Mouse (Mus musculus) neural tube, embryonic 14.5 days (tissue): ENCODE measurements at regions not wholly inside any gene's neighbourhood (a gene's known extent, or its start where the extent isn't known, plus 50 kb on each side); places are given as distances from the start of the nearest gene placed in this dataset.

Source experiments
- ATAC-seq: fragments of 200-750 bp; cut with Nextera tagmentation; 2 replicates; pipeline ENCODE4 v1.8.0; 2017; ENCODE audit warnings: low read depth, mild to moderate bottlenecking, moderate TSS enrichment, moderate library complexity
- H3K27ac ChIP-seq: fragments of 300-500 bp; sonication (generic); 2 replicates; pipeline ENCODE4 v1.5.1; 2014; ENCODE audit warnings: low read depth, mild to moderate bottlenecking, control low read depth, low read length, moderate library complexity, mixed read lengths
- H3K27me3 ChIP-seq: fragments of 300-500 bp; sonication (generic); 2 replicates; pipeline ENCODE4 v1.6.1; 2014; ENCODE audit warnings: low read length; ENCODE audit not compliant: control insufficient read depth, insufficient read depth
- H3K36me3 ChIP-seq: fragments of 300-500 bp; sonication (generic); 2 replicates; pipeline ENCODE4 v1.6.1; 2014; ENCODE audit warnings: low read length, mixed read lengths; ENCODE audit not compliant: control insufficient read depth, insufficient read depth
- H3K4me1 ChIP-seq: fragments of 300-500 bp; sonication (generic); 2 replicates; pipeline ENCODE4 v1.6.1; 2014; ENCODE audit warnings: low read length; ENCODE audit not compliant: control insufficient read depth, insufficient read depth
- H3K4me2 ChIP-seq: fragments of 300-500 bp; sonication (generic); 2 replicates; pipeline ENCODE4 v1.6.1; 2014; ENCODE audit warnings: mild to moderate bottlenecking, low read depth, low read length, control low read depth
- H3K4me3 ChIP-seq: fragments of 300-500 bp; sonication (generic); 2 replicates; pipeline ENCODE4 v1.5.1; 2014; ENCODE audit warnings: low read depth, low read length, control low read depth, mixed read lengths
- H3K9ac ChIP-seq: fragments of 300-500 bp; sonication (generic); replicated peaks from 2 replicates; pipeline ENCODE4 v1.6.1; 2014; ENCODE audit warnings: low read depth, mild to moderate bottlenecking, control low read depth, low read length, mixed read lengths
- H3K9me3 ChIP-seq: fragments of 300-500 bp; sonication (generic); 2 replicates; pipeline ENCODE4 v1.6.1; 2016; ENCODE audit warnings: low read length; ENCODE audit not compliant: control insufficient read depth
- WGBS: fragments of 180-500 bp; shearing (Covaris S2); extraction: QIAGEN DNeasy Blood & Tissue Kit; methylation state at CpG from one replicate; pipeline ENCODE4 v1.1.7; 2014; 5-methylcytosine and 5-hydroxymethylcytosine counted together

DNA sequence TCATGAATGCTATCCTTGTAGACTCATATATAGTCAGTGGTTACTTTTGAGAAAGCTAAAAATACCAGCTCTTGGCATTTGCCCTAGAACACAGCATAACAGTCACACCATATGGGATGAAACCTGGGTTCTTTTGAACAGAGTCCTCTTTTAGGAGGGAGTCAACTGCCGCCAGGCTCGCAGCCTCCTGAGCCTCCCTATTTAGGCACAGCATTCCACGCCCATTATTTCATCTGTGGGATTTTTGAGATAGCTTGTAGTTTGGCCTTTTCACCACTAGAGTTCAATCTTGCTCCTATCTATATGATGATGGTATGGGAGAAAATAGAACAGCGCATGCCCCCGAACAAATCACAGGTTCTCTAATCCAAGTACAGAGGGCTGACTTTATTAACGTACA lies 100.4 kb downstream of the Kbtbd8 start:
- no peaks in the 10 kb centered on the region for H3K36me3 ChIP-seq
- no peak for ATAC-seq
- H3K4me3 ChIP-seq: no peak overlapping the region
- no peaks in the 10 kb centered on the region for H3K9me3 ChIP-seq
- H3K4me1 ChIP-seq: no peaks in the 10 kb centered on the region
- no peaks in the 10 kb centered on the region for H3K27me3 ChIP-seq
- H3K27ac ChIP-seq: no peak overlapping the region
- no peak overlapping the region for H3K4me2 ChIP-seq
- H3K9ac ChIP-seq: no peak overlapping the region
- WGBS: 44% methylated on average over 6 of the region's 6 CpGs

DNA sequence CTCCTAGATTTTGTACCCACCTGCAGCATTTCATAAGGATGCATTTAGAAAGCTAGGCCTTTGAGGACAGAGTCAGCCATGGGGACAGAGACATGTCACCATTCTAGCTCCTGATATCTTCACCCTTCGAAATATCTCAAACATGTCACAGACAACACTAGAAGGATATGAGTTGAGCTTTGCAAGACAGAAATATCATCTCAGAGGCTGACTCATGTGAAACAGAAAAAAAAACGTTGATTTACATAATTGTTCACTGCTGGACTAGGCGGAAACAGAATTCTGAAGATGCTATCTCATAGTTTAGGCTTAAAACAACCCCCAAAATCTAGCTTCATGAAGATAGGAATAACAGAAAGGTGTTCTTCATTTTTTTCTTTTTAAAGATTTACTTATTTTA lies 101.8 kb downstream of the Kbtbd8 start:
- ATAC-seq: no peak

DNA sequence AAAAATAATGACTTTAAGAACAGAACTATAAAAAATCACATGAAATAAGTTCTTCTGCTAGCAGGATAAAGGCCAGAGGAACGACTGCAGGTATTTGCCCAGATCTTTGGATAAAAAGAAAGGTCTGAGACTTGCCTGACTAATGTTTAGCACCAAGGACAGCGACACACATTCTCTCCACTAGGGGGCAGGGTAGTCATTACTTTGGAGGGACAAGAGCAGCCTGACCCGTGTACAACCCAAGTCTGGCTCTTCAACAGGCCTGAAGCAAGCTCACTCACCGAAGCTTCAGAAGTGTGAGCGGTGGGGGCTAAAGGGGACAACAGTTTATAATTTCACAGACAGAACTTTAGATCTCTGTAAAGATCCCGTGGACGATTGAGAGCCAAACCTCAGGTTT lies 98.4 kb upstream of the Gm10234 start:
- Histone ChIP-seq H3K4me2 (no peak overlapping the region), H3K36me3 (no peaks in the 10 kb centered on the region), H3K9me3 (no peaks in the 10 kb centered on the region), H3K27ac (no peak overlapping the region), H3K9ac (no peak overlapping the region), H3K4me1 (no peaks in the 10 kb centered on the region), H3K4me3 (no peak overlapping the region), H3K27me3 (no peaks in the 10 kb centered on the region)
- WGBS: 25% methylated on average over 7 of the region's 7 CpGs
- no peak for ATAC-seq

More for the DNA sequence above, 101.8 kb downstream of the Kbtbd8 start:
- 72% methylated on average over 3 of the region's 3 CpGs for WGBS
- Histone ChIP-seq H3K4me2 (no peak overlapping the region), H3K4me1 (no peaks in the 10 kb centered on the region), H3K36me3 (no peaks in the 10 kb centered on the region), H3K27me3 (no peaks in the 10 kb centered on the region), H3K27ac (no peak overlapping the region), H3K9ac (no peak overlapping the region), H3K4me3 (no peak overlapping the region), H3K9me3 (no peaks in the 10 kb centered on the region)

DNA sequence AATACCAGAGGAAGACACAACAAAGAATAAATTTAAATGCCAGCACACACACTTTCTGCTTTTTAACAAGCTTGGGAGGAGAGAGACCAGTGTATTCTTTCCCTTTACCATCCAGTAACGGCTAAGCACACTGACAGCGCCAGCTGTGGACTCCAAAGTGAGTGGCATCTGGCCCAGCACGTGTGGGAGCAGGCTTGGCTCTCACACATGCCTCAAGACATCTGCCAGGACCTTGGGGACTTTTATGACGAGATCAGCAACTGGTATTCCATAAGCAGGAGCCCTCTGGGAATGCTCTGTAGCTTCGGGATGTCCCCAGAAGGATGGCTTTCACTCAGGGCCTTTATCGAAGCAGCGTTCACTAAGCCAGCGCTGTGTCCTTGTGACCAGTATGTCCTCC lies 92.0 kb upstream of the Gm10234 start:
- no peaks in the 10 kb centered on the region for H3K9me3 ChIP-seq
- no peaks in the 10 kb centered on the region for H3K36me3 ChIP-seq
- H3K4me1 ChIP-seq: 0 out of 2 replicates have a peak, but pooled peaks cover 2% of the 10 kb centered on the region
- H3K27ac ChIP-seq: no peak overlapping the region
- no peak overlapping the region for H3K4me3 ChIP-seq
- ATAC-seq: peak; percentile 41; the same call in 1 of the 2 replicates
- no peak overlapping the region for H3K9ac ChIP-seq
- H3K27me3 ChIP-seq: no peaks in the 10 kb centered on the region
- 53% methylated on average over 8 of the region's 8 CpGs for WGBS
- no peak overlapping the region for H3K4me2 ChIP-seq

DNA sequence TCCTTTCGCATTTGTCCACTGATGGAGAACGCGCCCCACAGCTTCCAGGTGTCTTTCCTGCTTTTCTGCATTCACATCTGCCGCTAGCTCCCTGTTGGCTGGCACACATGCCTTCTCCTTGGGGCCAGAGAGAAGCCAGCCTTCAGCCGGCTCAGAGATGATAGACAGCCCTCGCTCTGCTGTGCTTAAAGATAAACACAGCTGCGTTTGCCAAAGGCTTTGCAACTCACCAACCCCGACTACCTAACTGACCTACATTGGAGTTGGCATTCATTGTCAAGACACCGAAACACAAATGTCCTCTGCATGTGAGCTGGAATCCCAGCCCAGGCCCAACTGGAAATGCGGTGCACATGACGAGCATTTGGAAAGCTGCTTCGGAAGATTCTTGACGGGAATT lies 87.2 kb upstream of the Gm10234 start:
- Histone ChIP-seq H3K4me2 (no peak overlapping the region), H3K4me1 (0 out of 2 replicates have a peak, but pooled peaks cover 2% of the 10 kb centered on the region), H3K27me3 (no peaks in the 10 kb centered on the region), H3K4me3 (no peak overlapping the region), H3K9ac (no peak overlapping the region), H3K9me3 (no peaks in the 10 kb centered on the region), H3K27ac (no peak overlapping the region; the same call in 1 of the 2 replicates), H3K36me3 (no peaks in the 10 kb centered on the region)
- WGBS: 73% methylated on average over 13 of the region's 13 CpGs
- no peak for ATAC-seq

DNA sequence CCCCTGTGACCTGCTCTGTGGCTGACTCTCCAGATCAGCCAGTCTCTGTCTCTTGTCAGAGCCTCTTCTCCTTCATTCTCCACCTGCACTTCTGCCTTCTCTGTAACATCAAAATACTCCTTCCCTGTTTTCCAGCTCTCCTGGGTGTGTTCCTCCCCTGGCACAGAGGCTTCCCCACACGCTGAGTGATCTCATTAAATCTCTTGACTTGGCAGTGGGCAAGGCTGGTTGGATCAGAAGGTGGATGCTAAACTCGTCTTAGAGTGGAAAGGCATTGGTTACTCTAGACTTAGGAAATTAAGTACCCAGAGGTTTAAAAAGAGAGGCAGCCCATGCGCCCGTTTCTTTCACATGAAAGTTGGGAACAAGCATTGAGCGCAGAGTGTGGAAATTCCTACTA lies 78.3 kb upstream of the Gm10234 start:
- no peak for ATAC-seq
- 78% methylated on average over 5 of the region's 5 CpGs for WGBS

DNA sequence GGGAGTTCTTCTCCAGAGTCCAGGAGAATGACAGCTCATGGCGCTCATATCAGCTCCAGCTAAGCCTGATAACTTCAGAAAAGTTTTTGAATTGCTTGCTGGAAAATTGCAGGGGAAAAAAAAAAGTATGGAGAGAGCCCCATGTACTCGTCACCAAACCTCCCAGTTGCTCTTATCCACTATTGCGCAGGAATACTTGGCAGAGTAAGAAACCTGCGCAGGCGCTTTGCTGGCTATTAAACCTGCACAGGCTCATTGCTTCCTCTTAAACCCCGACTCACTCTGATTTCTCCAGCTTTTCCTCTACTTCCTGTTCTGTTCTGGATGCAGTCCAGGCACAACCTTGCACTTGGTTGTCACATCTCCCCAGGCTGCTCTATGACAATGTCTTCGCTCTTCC lies 77.0 kb upstream of the Gm10234 start:
- Histone ChIP-seq H3K9ac (no peak overlapping the region), H3K27ac (no peak overlapping the region), H3K4me3 (no peak overlapping the region), H3K4me1 (no peaks in the 10 kb centered on the region), H3K27me3 (no peaks in the 10 kb centered on the region), H3K9me3 (no peaks in the 10 kb centered on the region), H3K4me2 (no peak overlapping the region), H3K36me3 (no peaks in the 10 kb centered on the region)
- WGBS: 90% methylated on average over 7 of the region's 7 CpGs
- ATAC-seq: no peak

More for the DNA sequence above, 78.3 kb upstream of the Gm10234 start:
- H3K4me3 ChIP-seq: no peak overlapping the region
- H3K9me3 ChIP-seq: no peaks in the 10 kb centered on the region
- no peaks in the 10 kb centered on the region for H3K27me3 ChIP-seq
- H3K9ac ChIP-seq: no peak overlapping the region
- H3K4me1 ChIP-seq: no peaks in the 10 kb centered on the region
- no peak overlapping the region for H3K27ac ChIP-seq
- H3K4me2 ChIP-seq: no peak overlapping the region
- no peaks in the 10 kb centered on the region for H3K36me3 ChIP-seq

DNA sequence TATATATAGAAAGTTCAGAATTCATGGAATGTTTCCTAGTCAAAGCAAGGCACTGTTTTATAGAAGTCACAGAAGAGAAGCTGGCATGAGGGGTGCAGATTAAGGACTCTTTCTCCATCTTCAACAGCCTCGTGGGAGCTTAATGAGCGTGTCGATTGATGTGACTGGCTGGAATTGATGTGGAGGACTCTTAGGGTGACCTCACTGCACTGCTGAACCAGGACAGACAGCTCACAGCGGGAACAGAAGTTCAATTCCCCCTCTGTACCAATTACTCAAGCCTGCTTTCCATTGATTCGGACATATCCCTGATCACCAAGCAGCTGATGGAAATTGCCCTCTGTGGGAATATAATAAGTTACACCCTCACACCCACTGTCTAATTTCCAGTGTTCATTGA lies 65.6 kb upstream of the Gm10234 start:
- Histone ChIP-seq H3K36me3 (no peaks in the 10 kb centered on the region), H3K27me3 (no peaks in the 10 kb centered on the region), H3K9me3 (no peaks in the 10 kb centered on the region), H3K4me2 (no peak overlapping the region), H3K4me1 (no peaks in the 10 kb centered on the region), H3K4me3 (no peak overlapping the region), H3K27ac (no peak overlapping the region), H3K9ac (no peak overlapping the region)
- no peak; the same call in 1 of the 2 replicates for ATAC-seq
- WGBS: 16% methylated on average over 5 of the region's 5 CpGs

DNA sequence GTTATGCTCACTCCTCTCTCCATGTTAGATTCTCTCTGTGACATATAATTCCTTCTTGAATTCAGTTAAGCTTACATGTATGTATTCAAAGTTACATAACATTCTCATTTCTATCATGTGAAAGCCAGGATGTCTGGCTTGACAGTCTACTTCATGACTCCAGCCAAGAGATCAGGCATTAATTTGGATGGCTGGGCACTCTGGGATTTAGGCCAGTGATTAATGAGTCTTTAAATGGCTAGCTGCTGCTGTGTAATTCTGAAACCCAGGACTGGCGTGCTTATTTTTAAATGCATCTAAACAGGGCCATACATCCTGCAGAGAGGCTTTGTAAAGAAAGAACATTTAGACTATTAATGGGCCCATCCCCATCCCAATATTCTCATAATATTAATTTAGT lies 60.9 kb upstream of the Gm10234 start:
- no peak for ATAC-seq
- H3K9ac ChIP-seq: no peak overlapping the region
- H3K4me2 ChIP-seq: no peak overlapping the region
- H3K4me1 ChIP-seq: no peaks in the 10 kb centered on the region
- no peak overlapping the region for H3K27ac ChIP-seq
- no peak overlapping the region for H3K4me3 ChIP-seq
- H3K27me3 ChIP-seq: no peaks in the 10 kb centered on the region
- H3K36me3 ChIP-seq: no peaks in the 10 kb centered on the region
- H3K9me3 ChIP-seq: no peaks in the 10 kb centered on the region
- 7% methylated on average over 1 of the region's 1 CpGs for WGBS
